Mouse (Mus musculus) testis, adult 2 months (tissue): ENCODE measurements around the gene Wdtc1. TPM values are rescaled to one million over a fixed set of nuclear protein-coding genes. Genes with fewer than 3 reads are reported as not detected.

Experiments
- H3K27ac ChIP-seq: fragments of 200-500 bp; 2 replicates; pipeline ENCODE4 v1.5.1; 2012; ENCODE audit warnings: low read depth, low read length; ENCODE audit not compliant: control insufficient read depth, insufficient read depth
- H3K27me3 ChIP-seq: fragments of 200-500 bp; 2 replicates; pipeline ENCODE4 v1.6.1; 2012; ENCODE audit warnings: mild to moderate bottlenecking, low read length, moderate library complexity; ENCODE audit not compliant: control insufficient read depth, insufficient read depth
- H3K36me3 ChIP-seq: fragments of 200-500 bp; 2 replicates; pipeline ENCODE4 v1.6.1; 2012; ENCODE audit warnings: mild to moderate bottlenecking, low read length; ENCODE audit not compliant: control insufficient read depth, insufficient read depth
- H3K4me1 ChIP-seq: fragments of 200-500 bp; 2 replicates; pipeline ENCODE4 v1.6.1; 2012; ENCODE audit warnings: low read length; ENCODE audit not compliant: control insufficient read depth, insufficient read depth
- H3K4me3 ChIP-seq: fragments of 200-500 bp; 2 replicates; pipeline ENCODE4 v1.5.1; 2012; ENCODE audit warnings: low read depth, mild to moderate bottlenecking, low read length, moderate library complexity, mixed read lengths; ENCODE audit not compliant: control insufficient read depth
- CTCF ChIP-seq: fragments of 200-500 bp; IDR thresholded peaks from 2 replicates; pipeline ENCODE4 v1.5.1; 2012; ENCODE audit warnings: low read depth, mild to moderate bottlenecking, inconsistent platforms, low read length, moderate library complexity; ENCODE audit not compliant: control insufficient read depth, insufficient read depth, insufficient replicate concordance
- POLR2A ChIP-seq: fragments of 200-500 bp; IDR thresholded peaks from 2 replicates; pipeline ENCODE4 v1.6.1; 2012; ENCODE audit warnings: low read depth, mild to moderate bottlenecking, inconsistent platforms, low read length, moderate library complexity; ENCODE audit not compliant: control insufficient read depth
- polyA plus RNA-seq: library from polyadenylated mRNA; depleted of rRNA; stranded (reverse); fragments of >200 nt; gene quantifications from 2 replicates; pipeline ENCODE4 v1.2.3, GENCODE M21; 2012; rRNA removed

Wdtc1 gene
- polyA plus RNA-seq, result 323 and 338 TPM in 2 replicates

- peak within 1 kb of the TSS; percentile 88 for H3K4me3 ChIP-seq
- peaks cover 7% of the 10 kb centered on the region for H3K4me1 ChIP-seq
- peaks cover 2% of the 10 kb centered on the region for H3K27me3 ChIP-seq
- no peak for TF ChIP-seq POLR2A
- no peak for TF ChIP-seq CTCF
- H3K27ac ChIP-seq, result no peak within 1 kb of the TSS
- no peaks in the 10 kb centered on the region for H3K36me3 ChIP-seq
Observed at GRCm38 (mm10) chr4:133353367-133354365, at the start of gene Wdtc1. Gene Wdtc1, minus strand, starts transcription at chr4:133353481.

- H3K4me1 ChIP-seq, result no peaks in the 10 kb centered on the region
- no peak overlapping the region for H3K4me3 ChIP-seq
- no peak for TF ChIP-seq CTCF
- no peaks in the 10 kb centered on the region for H3K27me3 ChIP-seq
- no peak overlapping the region for H3K27ac ChIP-seq
- no peaks in the 10 kb centered on the region for H3K36me3 ChIP-seq
Observed at GRCm38 (mm10) chr4:133402011-133402410, 48.7 kb upstream of the Wdtc1 start.

- H3K27ac ChIP-seq, result no peak overlapping the region
- no peaks in the 10 kb centered on the region for H3K4me1 ChIP-seq
- no peaks in the 10 kb centered on the region for H3K27me3 ChIP-seq
Observed at GRCm38 (mm10) chr4:133400098-133400497, 46.8 kb upstream of the Wdtc1 start.

GRCm38 (mm10) chr4:133399509-133399908 is 46.2 kb upstream of the Wdtc1 start:
- no peak overlapping the region for H3K4me3 ChIP-seq
- H3K4me1 ChIP-seq, result no peaks in the 10 kb centered on the region
- no peak overlapping the region for H3K27ac ChIP-seq
- no peaks in the 10 kb centered on the region for H3K27me3 ChIP-seq
- TF ChIP-seq CTCF, result no peak
- no peak for TF ChIP-seq POLR2A
- H3K36me3 ChIP-seq, result no peaks in the 10 kb centered on the region

More at GRCm38 (mm10) chr4:133400098-133400497, 46.8 kb upstream of the Wdtc1 start:
- H3K4me3 ChIP-seq, result no peak overlapping the region
- no peaks in the 10 kb centered on the region for H3K36me3 ChIP-seq
- no peak for TF ChIP-seq CTCF
- TF ChIP-seq POLR2A, result no peak

- Histone ChIP-seq H3K27ac (no peak overlapping the region), H3K4me3 (no peak overlapping the region), H3K27me3 (no peaks in the 10 kb centered on the region), H3K4me1 (no peaks in the 10 kb centered on the region), H3K36me3 (no peaks in the 10 kb centered on the region)
- TF ChIP-seq POLR2A, result no peak
- no peak for TF ChIP-seq CTCF
Observed at GRCm38 (mm10) chr4:133398619-133399018, 45.3 kb upstream of the Wdtc1 start.

- no peaks in the 10 kb centered on the region for H3K4me1 ChIP-seq
- no peaks in the 10 kb centered on the region for H3K36me3 ChIP-seq
- no peak for TF ChIP-seq POLR2A
- no peak for TF ChIP-seq CTCF
- H3K27ac ChIP-seq, result no peak overlapping the region
- H3K27me3 ChIP-seq, result no peaks in the 10 kb centered on the region
- no peak overlapping the region for H3K4me3 ChIP-seq
Observed at GRCm38 (mm10) chr4:133397961-133398360, 44.7 kb upstream of the Wdtc1 start.

- H3K27ac ChIP-seq, result no peak overlapping the region
- no peak overlapping the region for H3K4me3 ChIP-seq
- H3K27me3 ChIP-seq, result no peaks in the 10 kb centered on the region
- H3K36me3 ChIP-seq, result no peaks in the 10 kb centered on the region
- H3K4me1 ChIP-seq, result no peaks in the 10 kb centered on the region
- no peak for TF ChIP-seq CTCF
- no peak for TF ChIP-seq POLR2A
Observed at GRCm38 (mm10) chr4:133397299-133397698, 44.0 kb upstream of the Wdtc1 start.
